Mouse (Mus musculus) C2C12 (cell line): ENCODE measurements around the gene Foxf2.

ENCODE experiments used
- CEBPB ChIP-seq: IDR thresholded peaks from one replicate; pipeline ENCODE4 v1.6.1; 2011; ENCODE audit warnings: low read depth, mild to moderate bottlenecking, control low read depth, moderate library complexity
- CTCF ChIP-seq: IDR thresholded peaks from one replicate; pipeline ENCODE4 v1.5.1; 2011; ENCODE audit not compliant: control insufficient read depth, insufficient read depth, insufficient read length
- MAX ChIP-seq: IDR thresholded peaks from one replicate; pipeline ENCODE4 v1.6.1; 2011; ENCODE audit warnings: mild to moderate bottlenecking, control low read depth
- MYOD1 ChIP-seq: IDR thresholded peaks from one replicate; pipeline ENCODE4 v1.6.1; 2011; ENCODE audit warnings: low read depth; ENCODE audit not compliant: control insufficient read depth, insufficient read length
- MYOG ChIP-seq: IDR thresholded peaks from one replicate; pipeline ENCODE4 v1.6.1; 2011; ENCODE audit not compliant: control insufficient read depth, insufficient read length; ENCODE audit errors: extremely low read depth
- USF1 ChIP-seq: IDR thresholded peaks from one replicate; pipeline ENCODE4 v1.6.1; 2011; ENCODE audit warnings: low read depth, mild to moderate bottlenecking, control low read depth, moderate library complexity

GRCm38 (mm10) chr13:31620937-31621336 is 4.7 kb upstream of the Foxf2 start:
- TF ChIP-seq CTCF = no peak
- no peak for TF ChIP-seq MAX
- no peak for TF ChIP-seq USF1
- no peak for TF ChIP-seq MYOG
- TF ChIP-seq MYOD1 = no peak
- TF ChIP-seq CEBPB = no peak
